Mouse (Mus musculus): Measurements from ENCODE around the gene Clic5.

The Clic5 gene

DNA sequence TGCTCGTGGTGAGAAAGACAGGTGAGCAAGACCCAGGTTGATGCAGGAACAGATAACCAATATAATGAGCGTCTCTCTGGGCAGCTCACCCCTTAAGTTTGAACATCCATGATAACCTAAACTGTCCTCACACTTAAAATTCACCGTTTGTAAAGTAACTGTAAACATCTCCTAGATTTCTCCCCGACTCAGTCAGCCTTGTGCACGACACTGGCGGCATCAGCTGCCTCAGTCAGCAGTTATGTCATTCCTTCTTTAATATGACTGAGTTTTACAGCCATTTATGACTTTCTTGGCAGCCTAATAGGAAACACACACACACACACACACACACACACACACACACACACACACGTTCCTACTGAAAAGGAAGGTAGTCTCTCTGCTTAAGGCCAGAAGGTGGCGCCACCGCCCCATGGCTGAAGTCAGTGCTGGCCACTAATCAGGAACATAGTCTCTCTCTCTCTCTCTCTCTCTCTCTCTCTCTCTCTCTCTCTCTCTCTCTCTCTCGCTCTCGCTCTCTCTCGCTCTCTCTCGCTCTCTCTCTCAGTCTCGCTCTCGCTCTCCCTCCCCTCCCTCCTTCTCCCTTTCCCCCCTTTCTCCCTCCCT is 73.3 kb downstream of the Clic5 start:
- DNase-seq (ENCODE audit: low spot score in 2 of 2), result peak; percentile 12 to 72

GRCm38 (mm10) chr17:44270043-44270442 is 81.7 kb downstream of the Clic5 start:
- DNase-seq (ENCODE audit: low spot score in 2 of 2), result no peak

GRCm38 (mm10) chr17:44271426-44271825 is 83.0 kb downstream of the Clic5 start:
- no peak for DNase-seq (ENCODE audit: low spot score in 2 of 2)

GRCm38 (mm10) chr17:44274804-44275203 is 86.4 kb downstream of the Clic5 start:
- DNase-seq (ENCODE audit: low spot score in 2 of 2), result no peak

- no peak for DNase-seq (ENCODE audit: low spot score in 2 of 2)
Measured at GRCm38 (mm10) chr17:44288320-44288719, 99.9 kb downstream of the Clic5 start.

GRCm38 (mm10) chr17:44297221-44297620 is 108.8 kb downstream of the Clic5 start:
- DNase-seq (ENCODE audit: low spot score in 2 of 2), result no peak

DNA sequence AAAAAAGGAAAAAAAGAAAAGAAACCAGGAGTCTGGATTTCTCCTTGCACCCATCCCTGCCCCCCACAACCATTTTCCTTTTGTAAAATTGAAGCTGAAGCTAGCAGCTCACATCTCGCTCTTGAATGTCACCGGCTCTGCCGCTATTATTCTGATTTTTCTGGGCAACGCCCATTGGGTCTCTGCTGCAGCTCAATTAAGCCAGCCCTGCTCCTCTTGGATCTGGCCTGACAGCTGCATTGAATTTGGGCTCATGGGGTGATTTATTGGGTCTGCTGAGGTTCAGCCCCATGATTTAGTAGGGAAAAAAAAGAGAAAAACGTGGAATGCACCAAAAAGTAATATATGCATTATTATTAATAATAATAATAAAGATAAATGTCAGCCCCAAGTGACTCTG is 111.9 kb downstream of the Clic5 start:
- no peak for DNase-seq (ENCODE audit: low spot score in 2 of 2)

DNA sequence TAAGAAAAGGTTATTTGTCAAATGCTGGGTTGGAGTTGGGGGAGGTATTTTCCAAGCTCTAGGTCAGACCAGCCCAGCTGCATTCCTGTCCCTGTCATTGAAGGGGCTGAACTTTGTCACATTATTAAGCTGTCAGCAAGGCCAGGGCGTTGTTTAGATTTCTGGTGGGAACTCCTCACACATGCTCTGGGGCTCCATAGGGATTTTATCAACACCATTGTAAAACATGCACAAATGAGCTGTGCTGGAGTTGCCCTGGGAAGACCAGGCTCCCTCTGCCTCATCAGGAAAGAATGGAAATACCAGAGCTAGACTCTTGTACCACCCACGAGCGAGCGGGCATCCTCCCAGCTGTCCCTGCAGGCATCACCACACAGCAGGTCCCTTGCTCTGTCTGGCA is 112.3 kb downstream of the Clic5 start:
- DNase-seq (ENCODE audit: low spot score in 2 of 2), result no peak

DNA sequence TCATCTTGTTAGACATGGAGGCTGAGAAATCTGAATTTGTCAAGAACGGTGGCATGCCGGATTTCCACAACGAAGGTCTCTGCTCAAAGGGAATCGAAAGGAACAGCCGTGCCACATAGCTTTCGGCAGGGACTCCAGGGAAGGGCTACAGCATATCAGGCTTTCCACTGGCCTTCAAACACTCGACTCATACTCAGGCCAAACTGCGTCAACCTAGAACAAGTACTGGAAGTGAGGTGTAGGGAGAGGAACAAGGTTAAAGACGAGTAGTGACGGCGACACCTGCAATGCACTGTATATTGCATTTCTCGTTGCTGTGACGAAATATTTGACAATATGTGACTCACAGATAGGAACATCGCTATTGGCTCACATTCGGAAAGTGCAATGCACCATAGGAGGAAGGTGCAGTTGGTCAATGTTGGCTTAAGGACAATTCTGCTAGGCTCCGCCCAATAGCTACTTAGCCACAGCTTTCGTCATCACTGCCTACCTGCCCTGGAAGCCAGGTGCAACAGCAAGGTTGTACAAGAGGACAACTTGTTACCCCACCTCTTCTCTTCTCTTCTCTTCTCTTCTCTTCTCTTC is 112.9 kb downstream of the Clic5 start:
- DNase-seq (ENCODE audit: low spot score in 2 of 2), result no peak

DNA sequence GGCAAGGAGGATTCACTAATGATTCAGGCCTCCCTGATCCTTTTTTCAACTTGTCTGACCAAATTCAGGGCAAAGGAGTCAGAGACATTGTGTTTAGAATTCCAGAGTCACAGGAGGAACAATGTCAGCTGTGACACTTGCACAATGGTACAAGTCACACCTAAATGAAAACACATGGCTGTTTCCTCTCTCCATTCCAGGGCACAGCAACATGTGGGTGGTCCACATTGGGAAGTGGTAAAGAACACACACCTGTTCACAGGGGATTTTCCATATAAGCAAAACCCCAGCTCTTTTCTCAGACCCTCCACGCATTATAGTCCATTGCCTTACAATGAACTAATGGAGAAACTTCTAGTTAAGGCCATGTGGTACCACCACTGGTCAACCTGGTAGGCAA is 115.7 kb downstream of the Clic5 start:
- DNase-seq (ENCODE audit: low spot score in 2 of 2), result no peak

DNA sequence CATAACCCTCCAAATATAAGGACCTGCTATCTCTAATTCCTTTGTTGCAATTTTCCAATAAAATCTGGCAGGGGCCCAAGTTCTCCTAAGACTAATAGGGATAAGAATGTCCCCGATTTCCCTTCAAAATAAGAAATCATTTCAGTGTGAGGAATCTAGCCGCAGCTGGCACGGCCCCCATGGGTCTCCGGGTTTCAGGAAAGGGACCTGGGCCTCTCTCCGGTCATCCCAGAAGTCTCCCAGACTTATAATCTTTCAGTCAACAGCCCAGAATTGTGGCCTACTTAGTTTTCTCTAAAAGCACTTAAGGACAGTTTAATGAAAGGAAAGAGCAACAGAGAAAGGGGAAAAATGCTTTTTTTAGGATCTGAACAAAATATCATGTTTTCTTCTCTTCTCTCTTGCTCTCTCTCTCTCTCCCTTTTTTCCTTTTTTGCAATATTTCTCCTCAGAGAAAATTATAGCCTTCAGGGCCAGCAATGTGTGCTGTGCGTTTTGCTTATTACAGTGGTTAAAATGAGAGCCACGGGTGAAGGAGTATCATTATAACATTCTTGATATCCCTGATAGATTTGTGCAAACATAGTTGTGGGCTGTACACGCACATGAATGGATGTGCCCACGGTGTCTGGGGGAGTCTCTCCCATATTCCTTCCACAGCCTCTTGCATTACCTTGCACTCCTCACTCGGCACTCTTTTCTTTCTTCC is 121.7 kb downstream of the Clic5 start:
- no peak for DNase-seq (ENCODE audit: low spot score in 2 of 2)

- DNase-seq (ENCODE audit: low spot score in 2 of 2), result no peak
Measured at GRCm38 (mm10) chr17:44325314-44325713, 136.9 kb downstream of the Clic5 start.

DNA sequence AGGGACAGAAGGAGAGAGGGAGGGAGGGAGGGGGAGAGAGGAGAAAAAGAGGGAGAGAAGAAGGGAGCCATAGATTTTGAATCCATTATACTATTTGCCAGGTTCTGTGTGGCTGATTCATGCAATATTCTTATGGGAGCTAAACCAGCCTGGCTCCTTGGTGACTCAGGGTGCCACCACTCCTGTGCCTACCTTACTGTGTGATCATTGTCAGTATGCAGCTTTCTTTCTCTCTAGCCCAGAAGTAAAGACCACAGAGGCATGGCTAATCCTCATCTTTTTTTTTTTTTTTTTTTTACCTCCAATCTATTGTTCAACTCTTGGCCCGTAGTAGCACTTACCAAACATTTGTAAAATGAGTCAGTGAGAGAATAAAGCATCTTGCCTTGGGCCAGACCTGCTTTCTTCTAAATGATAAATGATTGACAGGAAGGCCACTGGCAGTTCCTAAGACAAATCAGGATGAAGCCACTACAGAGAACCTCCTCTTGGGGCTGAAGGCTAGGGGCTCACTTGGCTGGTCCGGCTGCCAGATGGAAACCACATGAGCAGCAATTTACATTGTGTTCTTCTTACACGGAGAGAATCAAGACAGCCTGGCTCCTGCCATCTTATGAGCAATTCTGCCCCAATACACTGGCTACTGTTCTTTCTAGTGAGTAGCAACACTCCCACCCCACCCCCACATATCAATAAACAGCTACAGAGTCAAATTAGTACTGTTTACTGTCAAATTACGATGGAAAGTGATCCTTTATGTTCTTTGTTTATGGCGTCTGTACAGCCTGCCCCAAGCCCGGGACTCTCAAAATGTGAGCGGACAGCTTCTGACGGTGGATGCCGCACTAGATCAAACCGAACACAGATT is 139.1 kb downstream of the Clic5 start:
- no peak for DNase-seq (ENCODE audit: low spot score in 2 of 2)

- DNase-seq (ENCODE audit: low spot score in 2 of 2), result no peak
Measured at GRCm38 (mm10) chr17:44328147-44328482, 139.7 kb downstream of the Clic5 start.

Measured in spleen, postnatal 10 days (tissue).